Mouse (Mus musculus): ENCODE data around the gene 2010111I01Rik.

DNA sequence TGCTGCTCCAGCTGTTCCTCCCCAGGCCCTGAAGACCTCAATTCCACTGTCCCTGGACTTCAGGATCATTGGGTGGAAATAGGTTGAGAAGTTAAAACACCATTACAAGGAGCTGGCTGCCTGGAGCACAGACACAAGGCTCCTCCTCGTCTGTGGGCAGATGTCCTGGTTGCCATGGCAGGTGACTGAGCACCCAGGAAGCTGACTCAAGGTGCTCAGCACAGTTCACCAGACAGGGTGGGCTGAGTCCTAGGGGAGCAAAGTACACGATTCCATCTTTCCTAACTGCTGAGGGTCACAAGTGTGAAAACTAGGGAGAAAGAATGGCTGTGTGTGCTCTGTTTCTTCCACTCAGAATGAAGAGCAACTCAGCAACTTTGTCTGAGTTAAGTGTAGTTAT lies 346.5 kb downstream of the 2010111I01Rik start:
- TF ChIP-seq CTCF (conservative IDR thresholded peaks at IDR 0.05; ENCODE audit: insufficient read depth, insufficient read length, low read depth, low read length) (no peak), POLR2A (IDR thresholded peaks at IDR 0.05; ENCODE audit: low read depth, low read length) (no peak)

Measured in kidney, adult 2 months (tissue).